Mouse (Mus musculus): ENCODE data around the gene Clcc1. TPM values are rescaled to one million over a fixed set of nuclear protein-coding genes. Genes with fewer than 3 reads are reported as not detected.

Clcc1 gene
- total RNA-seq, 2 experiments from 2014 or later, result 23.4 to 23.5 TPM

Other genes with a start within 250 kb of the Clcc1 start
- 100 to 1,000 TPM; 182 to 194 TPM for gene Celsr2, start 238.4 kb upstream of the Clcc1 start, total RNA-seq (2021)
- gene Sars, start 208.7 kb upstream of the Clcc1 start, total RNA-seq (2021), result 100 to 1,000 TPM; 198 to 206 TPM
- 1 to 10 TPM; 1.4 to 1.8 TPM for gene 1700013F07Rik, start 119.8 kb upstream of the Clcc1 start, total RNA-seq (2021)
- gene 5330417C22Rik, start 117.4 kb upstream of the Clcc1 start, total RNA-seq (2021), result 10 to 100 TPM; 26.9 to 31.9 TPM
- 10 to 100 TPM; 36.3 to 39.0 TPM for gene Tmem167b, start 91.4 kb upstream of the Clcc1 start, total RNA-seq (2021)
- gene Taf13, start 82.2 kb upstream of the Clcc1 start, total RNA-seq (2021), result 10 to 100 TPM; 30.2 to 36.0 TPM
- gene Wdr47, start 62.6 kb upstream of the Clcc1 start, total RNA-seq (2021), result 100 to 1,000 TPM; 131 to 147 TPM
- 10 to 100 TPM; 18.0 TPM for gene Gpsm2, start 68.4 kb downstream of the Clcc1 start, total RNA-seq (2021)
- under 1 TPM in 1 of 2 experiments, not detected in 1; 0.09 TPM for gene Aknad1, start 85.7 kb downstream of the Clcc1 start, total RNA-seq (2021)
- 10 to 100 TPM; 16.7 to 17.5 TPM for gene Stxbp3, start 186.6 kb downstream of the Clcc1 start, total RNA-seq (2021)
- gene Fndc7, start 236.1 kb downstream of the Clcc1 start, total RNA-seq (2021), result under 1 TPM in 1 of 2 experiments, not detected in 1; 0.11 TPM